Mouse (Mus musculus) skeletal muscle tissue, adult 2 months (tissue): ENCODE data around the gene Gm20388.

Experiments used
- DNase-seq: peaks from one replicate; pipeline ENCODE4 v3.0.0-alpha.2; 2012; ENCODE audit warnings: low read depth, low spot score

Gene Gm20388

GRCm38 (mm10) chr8:122245161-122245560 lies 2334.5 kb downstream of the Gm20388 start:
- DNase-seq: no peak

GRCm38 (mm10) chr8:122246257-122247211 lies 2335.9 kb downstream of the Gm20388 start:
- DNase-seq: no peak

GRCm38 (mm10) chr8:122251739-122252138 lies 2341.1 kb downstream of the Gm20388 start:
- no peak for DNase-seq

DNA sequence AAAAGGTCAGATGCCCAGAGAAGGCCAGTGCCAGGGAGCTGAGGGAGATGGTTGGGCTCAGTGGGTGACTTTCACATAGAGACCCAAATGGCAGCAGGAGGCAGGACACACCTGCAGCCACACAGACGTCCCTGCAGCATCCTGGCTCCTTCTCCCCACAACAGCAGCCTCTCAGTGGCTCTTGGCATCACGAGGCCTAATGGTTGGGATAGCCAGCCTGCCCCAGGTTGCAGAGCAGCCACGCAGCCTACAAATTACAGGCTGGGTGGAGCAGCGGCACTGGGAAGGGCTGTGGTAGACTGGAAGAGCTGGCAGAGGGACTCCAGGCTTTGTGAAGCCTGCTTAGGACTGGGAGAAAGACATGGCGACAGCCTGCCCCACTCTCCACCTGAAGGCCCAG lies 2341.7 kb downstream of the Gm20388 start:
- DNase-seq: no peak

- DNase-seq: no peak
Measured at GRCm38 (mm10) chr8:122259351-122259750, 2348.7 kb downstream of the Gm20388 start.

DNA sequence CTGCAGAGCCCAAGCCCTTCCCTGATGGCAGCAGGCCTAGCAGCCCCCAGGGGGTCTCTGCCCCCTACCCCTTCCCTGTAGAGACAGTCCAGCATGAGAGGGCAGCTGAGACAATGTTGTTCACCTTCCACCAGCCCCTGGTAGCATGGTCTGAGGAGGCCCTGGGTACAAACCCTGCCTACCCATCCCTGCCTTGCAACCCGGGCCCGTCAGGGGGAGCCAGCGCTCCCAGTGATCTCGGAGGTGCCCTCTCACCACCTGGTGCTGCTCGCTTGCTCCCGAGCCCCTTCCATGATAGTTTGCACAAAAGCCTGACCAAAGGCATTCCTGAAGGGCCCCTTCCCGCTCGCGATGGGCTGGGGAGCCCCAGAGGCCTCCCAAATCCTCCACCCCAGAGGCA lies 2350.1 kb downstream of the Gm20388 start:
- DNase-seq: no peak

DNA sequence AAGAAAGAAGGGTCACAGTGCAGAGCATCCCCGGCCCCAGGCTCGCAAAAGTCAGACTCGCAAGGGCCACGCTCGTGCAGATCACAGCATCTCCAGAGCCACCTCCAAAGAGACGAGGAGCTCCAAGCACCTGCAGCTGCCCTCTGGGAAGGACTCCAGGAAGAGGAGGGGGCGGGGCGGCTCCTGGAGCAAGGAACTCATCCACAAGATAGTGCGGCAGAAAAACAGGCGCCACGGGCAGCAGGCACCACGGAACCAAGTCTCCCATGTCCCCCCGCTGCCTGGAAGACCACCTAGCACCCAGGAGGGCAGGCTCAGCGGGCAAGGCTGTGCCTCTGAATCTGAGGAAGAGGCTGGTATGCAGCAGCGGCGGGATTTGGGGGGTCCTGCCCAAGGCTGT lies 2352.2 kb downstream of the Gm20388 start:
- no peak for DNase-seq

DNA sequence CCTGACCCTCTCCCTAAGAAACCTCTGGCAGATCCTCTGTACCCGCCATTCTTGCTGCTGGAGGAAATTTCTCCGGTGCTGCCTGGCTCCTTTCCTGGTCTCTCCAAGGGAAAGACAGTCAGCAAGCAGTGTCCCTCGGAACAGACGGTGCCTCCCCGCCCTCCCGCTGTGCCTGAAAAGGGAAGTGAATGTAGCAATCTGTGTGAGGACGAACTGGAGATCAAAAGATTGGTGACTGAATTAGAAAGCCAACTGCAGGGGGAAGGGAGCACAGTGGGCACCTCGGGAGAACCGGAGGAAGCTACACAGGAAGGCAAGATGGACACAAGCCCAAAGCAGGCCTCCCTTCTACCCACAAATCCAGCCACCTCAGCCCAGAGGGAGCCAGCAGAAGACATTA lies 2353.6 kb downstream of the Gm20388 start:
- DNase-seq: no peak

DNA sequence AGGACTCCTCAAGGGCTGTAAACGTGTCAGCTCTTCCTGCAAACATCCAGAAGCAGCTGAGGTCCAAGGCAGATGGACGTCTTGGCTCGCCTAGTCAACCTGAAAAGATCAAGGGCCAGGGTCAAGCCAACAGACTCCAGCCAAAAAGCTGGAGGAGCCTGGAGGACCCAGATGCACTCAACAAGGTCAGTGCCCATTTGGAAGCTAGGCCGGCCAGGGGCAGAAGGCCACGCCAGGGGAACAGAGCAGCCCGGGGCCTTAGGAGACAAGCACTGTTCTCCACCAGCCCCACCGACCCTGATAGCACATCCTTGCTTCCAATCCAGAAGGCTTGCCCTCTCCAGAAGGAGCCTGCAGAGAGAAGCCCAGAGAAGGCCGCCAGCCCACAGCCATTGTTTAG lies 2354.9 kb downstream of the Gm20388 start:
- no peak for DNase-seq

- DNase-seq: no peak
Measured at GRCm38 (mm10) chr8:122266867-122267266, 2356.2 kb downstream of the Gm20388 start.

- DNase-seq: no peak
Measured at GRCm38 (mm10) chr8:122268861-122269260, 2358.2 kb downstream of the Gm20388 start.

DNA sequence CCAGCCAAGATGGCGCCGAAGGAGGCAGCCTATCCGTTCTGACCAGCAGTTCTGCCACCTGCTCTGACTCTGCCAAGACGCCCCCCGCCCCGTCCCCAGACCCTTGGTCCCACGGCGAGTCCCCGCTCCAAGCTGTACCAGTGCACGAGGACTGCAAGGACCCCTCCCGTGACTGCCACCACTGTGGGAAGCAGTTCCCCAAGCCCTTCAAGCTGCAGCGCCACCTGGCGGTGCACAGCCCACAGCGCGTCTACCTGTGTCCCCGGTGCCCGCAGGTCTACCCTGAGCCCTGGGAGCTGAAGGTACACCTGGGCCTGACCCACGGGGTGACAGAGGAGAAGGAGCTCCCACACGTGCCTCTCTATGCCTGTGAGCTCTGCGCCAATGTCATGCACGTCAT lies 2358.8 kb downstream of the Gm20388 start:
- no peak for DNase-seq

DNA sequence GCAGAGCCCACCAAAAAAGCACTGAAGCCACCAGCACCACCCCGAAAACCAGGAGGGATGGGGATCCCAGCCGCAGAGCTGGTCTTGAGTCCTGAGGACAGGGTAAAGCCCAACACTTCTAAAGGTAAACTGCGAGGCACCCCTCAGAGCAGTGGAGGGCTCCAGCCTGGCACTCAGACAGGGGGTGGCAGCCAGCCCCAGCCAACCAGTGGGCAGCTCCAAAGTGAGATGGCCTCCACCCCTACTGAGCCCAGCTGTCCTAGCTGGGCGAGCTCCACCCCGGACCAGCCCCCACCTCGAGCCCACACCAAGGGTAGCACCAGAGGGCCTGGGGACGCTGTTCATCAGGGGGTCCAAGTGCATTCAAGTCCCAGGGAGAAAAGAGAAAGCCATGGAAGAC lies 2359.9 kb downstream of the Gm20388 start:
- DNase-seq: no peak

DNA sequence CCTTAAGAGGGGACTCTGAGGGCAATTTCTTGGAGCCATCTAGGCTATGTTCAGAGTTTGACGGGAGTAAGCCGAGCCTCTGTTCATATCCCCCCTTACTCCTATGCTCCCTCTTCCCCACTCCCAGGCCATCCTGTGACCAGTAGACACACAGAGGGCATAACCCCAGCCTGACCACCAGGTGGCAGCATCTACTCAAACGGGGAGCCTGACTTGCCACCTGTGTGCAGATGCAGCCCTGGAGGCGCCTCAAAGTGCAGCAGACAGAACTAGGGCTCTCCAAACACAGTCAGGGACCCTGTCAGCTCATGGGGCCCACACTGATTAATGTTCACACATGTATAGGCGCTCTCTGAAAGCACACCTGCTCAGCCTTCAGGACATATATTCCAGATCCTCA lies 2362.5 kb downstream of the Gm20388 start:
- peak; percentile 80 for DNase-seq

DNA sequence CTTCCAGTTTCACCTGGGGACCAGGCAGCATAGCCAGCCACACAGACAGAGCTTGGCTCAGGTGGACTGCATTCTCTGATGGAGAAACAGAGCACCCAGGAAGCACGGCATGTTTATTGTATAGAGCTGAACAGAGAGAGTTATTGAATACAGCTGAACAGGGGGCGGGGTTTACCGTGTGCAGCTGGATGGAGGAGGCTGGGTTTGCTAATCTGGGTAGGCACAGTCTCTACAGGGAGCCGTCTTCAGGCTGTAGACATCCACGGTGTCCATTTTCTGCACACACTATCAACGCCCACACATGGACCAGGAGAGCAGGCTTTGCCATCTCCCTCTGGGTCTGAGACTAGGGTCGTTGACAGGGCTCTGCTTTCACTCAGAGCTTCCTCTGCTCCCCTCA lies 2363.2 kb downstream of the Gm20388 start:
- DNase-seq: no peak

DNA sequence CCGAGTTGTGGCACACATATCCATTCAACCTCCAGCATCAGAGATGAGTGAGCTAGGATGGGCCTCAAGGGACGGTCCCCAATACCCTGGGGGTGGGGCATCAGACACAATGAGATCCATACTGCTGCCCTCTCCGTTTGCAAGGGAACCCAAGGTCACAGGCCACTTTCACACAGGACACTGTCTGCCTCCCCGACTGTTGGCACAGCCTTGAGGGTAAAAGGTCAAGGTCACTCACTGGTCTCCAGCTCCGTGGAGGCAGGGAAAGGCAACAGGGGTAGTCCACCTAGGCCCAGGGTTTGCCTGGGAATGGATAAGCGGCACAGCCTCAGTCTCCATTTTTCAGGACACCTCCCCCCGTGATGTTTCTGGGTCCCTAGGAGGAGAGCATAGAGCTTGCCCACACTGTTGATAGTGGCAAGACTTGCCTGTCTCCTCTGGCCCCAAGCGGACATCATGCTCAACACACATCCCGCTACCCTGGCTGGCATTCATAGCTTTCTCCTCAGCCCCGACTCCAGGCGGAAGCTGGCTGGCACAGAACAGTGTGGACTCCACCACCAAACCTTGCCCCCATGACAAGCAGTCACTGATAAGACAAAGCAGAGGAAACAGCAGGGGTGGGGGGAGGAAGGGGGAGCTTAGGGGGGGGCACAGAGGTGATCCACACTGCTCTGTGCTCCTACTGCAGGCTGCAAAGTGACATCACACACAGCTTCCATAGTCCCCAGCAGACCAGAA lies 2364.2 kb downstream of the Gm20388 start:
- no peak for DNase-seq

- DNase-seq: no peak
Measured at GRCm38 (mm10) chr8:122276308-122276707, 2365.7 kb downstream of the Gm20388 start.

GRCm38 (mm10) chr8:122277204-122277995 lies 2366.8 kb downstream of the Gm20388 start:
- DNase-seq: no peak

GRCm38 (mm10) chr8:122280156-122280555 lies 2369.5 kb downstream of the Gm20388 start:
- DNase-seq: no peak

DNA sequence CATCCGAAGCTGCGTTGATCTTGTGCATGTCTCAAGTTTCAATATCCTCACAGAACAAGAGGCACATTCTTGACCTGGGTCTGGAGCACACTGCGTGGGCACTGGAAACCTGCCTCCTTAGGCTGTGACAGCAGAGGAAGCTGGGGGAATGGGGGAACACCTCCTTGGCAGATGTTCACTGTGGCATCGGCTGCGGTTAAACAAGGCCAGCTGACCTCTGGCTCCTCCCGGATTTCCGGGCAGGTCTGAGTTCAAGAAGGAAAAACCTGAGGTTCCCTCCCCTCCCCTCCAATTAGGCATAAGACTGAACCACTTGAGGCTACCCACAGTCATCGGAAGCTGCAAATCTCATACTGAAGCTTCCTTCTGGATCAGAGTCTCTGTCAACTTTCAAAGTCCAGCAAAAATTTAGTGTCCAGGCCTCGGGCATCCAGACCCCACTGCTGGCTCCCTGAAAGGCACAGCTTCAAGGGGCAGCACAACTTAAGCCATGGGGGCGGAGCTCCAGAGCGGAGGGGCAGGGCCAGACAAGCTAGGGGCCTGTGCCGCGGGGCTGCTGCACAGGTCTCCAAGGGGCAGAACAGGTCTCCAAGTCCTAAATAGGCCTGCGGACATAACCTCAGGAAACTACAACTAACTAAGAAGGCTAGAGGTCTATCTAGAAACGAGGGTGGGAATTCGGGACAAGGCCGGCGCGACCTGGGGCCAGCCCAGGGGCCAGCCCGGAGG lies 2370.1 kb downstream of the Gm20388 start:
- no peak for DNase-seq

DNA sequence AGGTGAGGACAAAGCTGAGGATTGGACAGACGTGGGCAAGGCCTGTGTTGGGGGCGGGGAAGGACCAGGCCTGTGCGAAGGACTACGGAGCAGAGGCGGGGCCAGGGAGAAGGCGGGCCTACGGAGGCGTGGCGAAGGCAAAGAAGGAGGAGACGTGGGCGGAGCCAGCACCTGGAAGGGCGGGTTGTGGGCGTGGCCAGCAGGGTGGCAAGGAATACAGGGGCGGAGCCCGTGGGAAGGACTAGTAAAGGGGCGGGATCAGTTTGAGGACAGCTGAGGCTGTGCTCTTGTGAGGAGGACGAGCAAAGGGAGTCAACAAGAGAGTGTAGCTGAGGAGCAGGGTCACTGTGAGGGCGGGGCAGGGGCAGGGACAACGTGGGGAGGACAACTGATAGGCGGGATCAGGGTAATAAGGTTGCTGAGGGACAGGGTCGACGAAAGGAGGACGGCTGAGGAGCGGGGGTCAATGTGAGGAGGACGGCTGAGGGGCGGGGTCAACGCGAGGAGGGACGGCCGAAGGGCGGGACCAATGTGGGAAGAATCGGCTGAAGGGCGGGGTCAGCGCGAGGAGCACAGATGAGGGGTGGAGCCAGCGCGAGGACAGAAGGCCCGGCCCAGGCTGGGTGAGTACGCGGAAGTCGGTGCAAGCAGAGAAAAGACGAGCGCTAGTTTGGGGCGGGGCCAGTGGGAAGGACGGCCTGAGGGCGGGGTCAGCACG lies 2370.8 kb downstream of the Gm20388 start:
- DNase-seq: peak; percentile 99
